Comparison of ENCODE assay signal across 8 mouse cellular contexts in genomic region chr4:137581815-137582214, GRCm38 (mm10). TPM values are rescaled to one million over a fixed set of nuclear protein-coding genes. Genes with fewer than 3 reads are reported as not detected.
DNase-seq lines count a peak whose midpoint lies in the region; ATAC-seq and TF ChIP-seq lines count a peak whose summit lies in the region.

No protein-coding gene starts in this region.

- peaks cover 3% of the 10 kb centered on the region; the same call in 1 of the 2 replicates for H3K4me1 ChIP-seq in hindbrain, embryonic 11.5 days (replicated peaks; ENCODE audit: control insufficient read depth, insufficient read depth, low read length)
- peaks cover 6% of the 10 kb centered on the region for H3K4me1 ChIP-seq in hindbrain, embryonic 13.5 days (replicated peaks)
- peaks cover 22% of the 10 kb centered on the region for H3K4me1 ChIP-seq in E14TG2a.4 (replicated peaks; ENCODE audit: low read depth, low read length)
- H3K4me1 ChIP-seq in midbrain, embryonic 11.5 days (ENCODE audit: control insufficient read depth, insufficient read depth, low read length), result peaks cover 6% of the 10 kb centered on the region; the same call in 1 of the 2 replicates

- DNase-seq in hindbrain, embryonic 11.5 days (ENCODE audit: low spot score), result peak; percentile 36
- peak; percentile 17 for DNase-seq in embryo, embryonic 10 days (ENCODE audit: low spot score)
- peak; percentile 63 to 64 for DNase-seq in natural killer cell, adult 2 months (ENCODE audit: low spot score in 2 of 2)
- DNase-seq in midbrain, embryonic 11.5 days (ENCODE audit: low spot score, missing footprints), result no peak
- DNase-seq in cerebellum, adult 9-11 months, result no peak
- DNase-seq in left cerebral cortex, adult 9 months (ENCODE audit: low spot score in 2 of 2), result no peak

- TF ChIP-seq CTCF in E14TG2a.4 (conservative IDR thresholded peaks at IDR 0.05; ENCODE audit: low read length), result peak; percentile 52

- no peak for ATAC-seq in hindbrain, embryonic 11.5 days (ENCODE audit: low FRiP score)
- ATAC-seq in hindbrain, embryonic 13.5 days (ENCODE audit: low FRiP score), result no peak
- no peak for ATAC-seq in midbrain, embryonic 11.5 days (ENCODE audit: low FRiP score)

- H3K9ac ChIP-seq in hindbrain, embryonic 11.5 days (ENCODE audit: low read depth, low read length), result no peak overlapping the region
- H3K9ac ChIP-seq in hindbrain, embryonic 13.5 days, result no peak overlapping the region
- H3K9ac ChIP-seq in midbrain, embryonic 11.5 days (ENCODE audit: low read length), result no peak overlapping the region

- no peaks in the 10 kb centered on the region for H3K9me3 ChIP-seq in hindbrain, embryonic 11.5 days (ENCODE audit: control insufficient read depth, low read length)
- no peaks in the 10 kb centered on the region for H3K9me3 ChIP-seq in hindbrain, embryonic 13.5 days
- no peaks in the 10 kb centered on the region for H3K9me3 ChIP-seq in E14TG2a.4 (ENCODE audit: low read length)
- H3K9me3 ChIP-seq in midbrain, embryonic 11.5 days (ENCODE audit: control insufficient read depth, low read length), result no peaks in the 10 kb centered on the region

- H3K4me3 ChIP-seq in hindbrain, embryonic 11.5 days (ENCODE audit: low read depth, low read length), result no peak overlapping the region
- H3K4me3 ChIP-seq in hindbrain, embryonic 13.5 days, result no peak overlapping the region
- H3K4me3 ChIP-seq in E14TG2a.4 (replicated peaks; ENCODE audit: low read length), result no peak overlapping the region
- no peak overlapping the region for H3K4me3 ChIP-seq in midbrain, embryonic 11.5 days (ENCODE audit: low read depth, low read length)

- H3K4me2 ChIP-seq in hindbrain, embryonic 11.5 days (replicated peaks; ENCODE audit: low read depth, low read length), result no peak overlapping the region
- H3K4me2 ChIP-seq in hindbrain, embryonic 13.5 days, result no peak overlapping the region
- no peak overlapping the region for H3K4me2 ChIP-seq in midbrain, embryonic 11.5 days

- H3K27ac ChIP-seq in hindbrain, embryonic 11.5 days (ENCODE audit: low read depth, low read length), result no peak overlapping the region
- H3K27ac ChIP-seq in hindbrain, embryonic 13.5 days, result no peak overlapping the region
- no peak overlapping the region for H3K27ac ChIP-seq in midbrain, embryonic 11.5 days (ENCODE audit: low read depth, low read length)

- H3K36me3 ChIP-seq in hindbrain, embryonic 11.5 days (ENCODE audit: control insufficient read depth, insufficient read depth, low read length), result no peaks in the 10 kb centered on the region
- no peaks in the 10 kb centered on the region for H3K36me3 ChIP-seq in hindbrain, embryonic 13.5 days
- H3K36me3 ChIP-seq in E14TG2a.4 (ENCODE audit: insufficient read depth, low read length), result no peaks in the 10 kb centered on the region
- H3K36me3 ChIP-seq in midbrain, embryonic 11.5 days (ENCODE audit: control insufficient read depth, insufficient read depth, low read length), result no peaks in the 10 kb centered on the region

- H3K27me3 ChIP-seq in hindbrain, embryonic 11.5 days (ENCODE audit: control insufficient read depth, insufficient read depth, low read length), result peaks cover 7% of the 10 kb centered on the region
- peaks cover 29% of the 10 kb centered on the region for H3K27me3 ChIP-seq in hindbrain, embryonic 13.5 days
- H3K27me3 ChIP-seq in E14TG2a.4 (ENCODE audit: insufficient read depth, low read length), result peaks cover 20% of the 10 kb centered on the region
- peaks cover 8% of the 10 kb centered on the region for H3K27me3 ChIP-seq in midbrain, embryonic 11.5 days (ENCODE audit: control insufficient read depth, insufficient read depth, low read length)

- 30% methylated on average over 3 of the region's 3 CpGs for WGBS in hindbrain, embryonic 11.5 days
- WGBS in hindbrain, embryonic 13.5 days, result 32% methylated on average over 3 of the region's 3 CpGs
- WGBS in midbrain, embryonic 11.5 days, result 23% methylated on average over 3 of the region's 3 CpGs

RNA-seq across cellular contexts. Expression of gene Ldlrad2, which starts 7.4 kb away (rescaled TPM):
- polyA plus RNA-seq in hindbrain, embryonic 11.5 days (2014; fragmentation: Nextera tagmentation; extraction: Ambion mirVana), result 0.68 and 0.77 TPM in 2 replicates
- 1.7 TPM in 1 of 2 replicates, not detected in the other for polyA plus RNA-seq in hindbrain, embryonic 13.5 days (2015; fragmentation: Nextera tagmentation; extraction: Ambion mirVana)
- polyA plus RNA-seq in midbrain, embryonic 11.5 days (2014; fragmentation: Nextera tagmentation; extraction: Ambion mirVana), result not detected in 2 replicates

RNA-seq across cellular contexts. Expression of gene Usp48, which starts 11.7 kb away (rescaled TPM):
- polyA plus RNA-seq in hindbrain, embryonic 11.5 days (2014; fragmentation: Nextera tagmentation; extraction: Ambion mirVana), result 79.6 and 84.8 TPM in 2 replicates
- 66.6 and 68.1 TPM in 2 replicates for polyA plus RNA-seq in hindbrain, embryonic 13.5 days (2015; fragmentation: Nextera tagmentation; extraction: Ambion mirVana)
- polyA plus RNA-seq in midbrain, embryonic 11.5 days (2014; fragmentation: Nextera tagmentation; extraction: Ambion mirVana), result 72.5 and 77.2 TPM in 2 replicates

Comparison
In these comparisons a context has a peak if more than half of its experiments do, and no peak if none do; other contexts are left out.
1. DNase-seq: peak in hindbrain, embryonic 11.5 days (single experiment), embryo, embryonic 10 days (single experiment) and natural killer cell, adult 2 months (2 of 2); none in midbrain, embryonic 11.5 days (single experiment), cerebellum, adult 9-11 months (single experiment) and left cerebral cortex, adult 9 months (0 of 2).